Mouse (Mus musculus): ENCODE measurements around the gene Emp2. TPM values are rescaled to one million over a fixed set of nuclear protein-coding genes. Genes with fewer than 3 reads are reported as not detected.

Emp2 gene
- 10 to 100 TPM; 40.6 to 46.0 TPM for total RNA-seq (2021)
- long read RNA-seq, experiment 1, transcript Emp2-201 (5 exons, 3,440 nt) = major isoform, 72 of 76 reads
- long read RNA-seq, experiment 1, partial matches to known transcripts = 3 of 76 reads
- long read RNA-seq, experiment 1, other reads (novel, unspliced or antisense) = 1 of 76 reads
- long read RNA-seq, experiment 2, transcript Emp2-201 (5 exons, 3,440 nt) = major isoform, 57 of 67 reads
- long read RNA-seq, experiment 2, partial matches to known transcripts = 1 of 67 reads
- long read RNA-seq, experiment 2, other reads (novel, unspliced or antisense) = 9 of 67 reads

- intact Hi-C loops (cut with DNase I) = no loop called here
Observed at GRCm38 (mm10) chr16:10313646-10314088, at the start of gene Emp2. TSS of gene Emp2 (minus strand) at chr16:10313968.

GRCm38 (mm10) chr16:10363061-10363460 is 49.3 kb upstream of the Emp2 start:
- DNase-seq = no peak
- intact Hi-C loops (cut with DNase I) = no loop called here

More at GRCm38 (mm10) chr16:10313646-10314088, at the start of gene Emp2:
- DNase-seq = peak; percentile 82

GRCm38 (mm10) chr16:10359241-10359640 is 45.5 kb upstream of the Emp2 start:
- intact Hi-C loops (cut with DNase I) = no loop called here
- no peak for DNase-seq

GRCm38 (mm10) chr16:10358010-10358934 is 44.5 kb upstream of the Emp2 start:
- intact Hi-C loops (cut with DNase I) = no loop called here
- DNase-seq = no peak

GRCm38 (mm10) chr16:10355004-10355403 is 41.2 kb upstream of the Emp2 start:
- DNase-seq = peak; percentile 50 to 61
- intact Hi-C loops (cut with DNase I) = no loop called here

- intact Hi-C loops (cut with DNase I) = no loop called here
- DNase-seq = peak in 1 of 2 experiments; percentile 56
Observed at GRCm38 (mm10) chr16:10351050-10351636, 37.4 kb upstream of the Emp2 start.

- DNase-seq = peak in 1 of 2 experiments; percentile 46
- intact Hi-C loops (cut with DNase I) = no loop called here
Observed at GRCm38 (mm10) chr16:10349876-10350275, 36.1 kb upstream of the Emp2 start.

GRCm38 (mm10) chr16:10349436-10349835 is 35.7 kb upstream of the Emp2 start:
- intact Hi-C loops (cut with DNase I) = no loop called here
- DNase-seq = peak; percentile 61 to 76

- intact Hi-C loops (cut with DNase I) = no loop called here
- DNase-seq = peak; percentile 53 to 70
Observed at GRCm38 (mm10) chr16:10347551-10347950, 33.8 kb upstream of the Emp2 start.

GRCm38 (mm10) chr16:10341110-10341509 is 27.3 kb upstream of the Emp2 start:
- intact Hi-C loops (cut with DNase I) = no loop called here
- peak in 1 of 2 experiments; percentile 5 for DNase-seq

- intact Hi-C loops (cut with DNase I) = no loop called here
- DNase-seq = no peak
Observed at GRCm38 (mm10) chr16:10339930-10340329, 26.2 kb upstream of the Emp2 start.

- DNase-seq = no peak
- intact Hi-C loops (cut with DNase I) = no loop called here
Observed at GRCm38 (mm10) chr16:10338601-10339000, 24.8 kb upstream of the Emp2 start.

- peak in 1 of 2 experiments; percentile 62 for DNase-seq
- intact Hi-C loops (cut with DNase I) = no loop called here
Observed at GRCm38 (mm10) chr16:10337422-10338197, 23.8 kb upstream of the Emp2 start.

- intact Hi-C loops (cut with DNase I) = no loop called here
- peak in 1 of 2 experiments; percentile 44 for DNase-seq
Observed at GRCm38 (mm10) chr16:10336454-10337421, 23.0 kb upstream of the Emp2 start.

GRCm38 (mm10) chr16:10335953-10336352 is 22.2 kb upstream of the Emp2 start:
- intact Hi-C loops (cut with DNase I) = no loop called here
- no peak for DNase-seq

GRCm38 (mm10) chr16:10332732-10333131 is 19.0 kb upstream of the Emp2 start:
- peak in 1 of 2 experiments; percentile 27 for DNase-seq

GRCm38 (mm10) chr16:10330586-10331495 is 17.1 kb upstream of the Emp2 start:
- no peak for DNase-seq
- intact Hi-C loops (cut with DNase I) = no loop called here

More at GRCm38 (mm10) chr16:10332732-10333131, 19.0 kb upstream of the Emp2 start:
- intact Hi-C loops (cut with DNase I) = no loop called here
